Mouse (Mus musculus): ENCODE measurements around the gene Rps11.

GRCm38 (mm10) chr7:45121404-45121803, 2.8 kb downstream of the Rps11 start:
- TF ChIP-seq CTCF (IDR thresholded peaks at IDR 0.05; ENCODE audit: control insufficient read depth, insufficient read depth, low read length) (no peak), POLR2A (IDR thresholded peaks at IDR 0.05; ENCODE audit: borderline replicate concordance, control insufficient read depth, low read depth, low read length) (peak; percentile 17; the same call in 1 of the 2 replicates)

Measured in bone marrow, adult 2 months (tissue).